Mouse (Mus musculus): ENCODE data around the gene Mrtfa.

GRCm38 (mm10) chr15:81060975-81061374, 129.6 kb downstream of the Mrtfa start:
- TF ChIP-seq CTCF (IDR thresholded peaks at IDR 0.05; ENCODE audit: low read depth, low read length) (no peak), POLR2A (IDR thresholded peaks at IDR 0.05; ENCODE audit: insufficient read depth, low read length) (no peak), EP300 (IDR thresholded peaks at IDR 0.05; ENCODE audit: insufficient read depth, low read depth, low read length) (no peak)

Measured in ES-Bruce4 (cell line).